Mouse (Mus musculus) urinary bladder, postnatal 4 days (tissue): ENCODE results near the gene Atg7.

Experiments used
- DNase-seq, 2 experiments: peaks; one replicate each; pipeline ENCODE4 v3.0.0; 2021 to 2022; ENCODE audit warnings: low spot score in 2 of 2

The Atg7 gene

GRCm38 (mm10) chr6:114901321-114901824, 258.5 kb downstream of the Atg7 start:
- DNase-seq = no peak

- DNase-seq = no peak
These were observed 259.0 kb downstream of the Atg7 start for GRCm38 (mm10) chr6:114901921-114902320.

GRCm38 (mm10) chr6:114904233-114904632, 261.3 kb downstream of the Atg7 start:
- DNase-seq = no peak

- no peak for DNase-seq
These were observed 261.9 kb downstream of the Atg7 start for GRCm38 (mm10) chr6:114904818-114905217.

- DNase-seq = no peak
These were observed 262.5 kb downstream of the Atg7 start for GRCm38 (mm10) chr6:114905253-114906028.

- DNase-seq = no peak
These were observed 263.3 kb downstream of the Atg7 start for GRCm38 (mm10) chr6:114906209-114906608.

- no peak for DNase-seq
These were observed 264.6 kb downstream of the Atg7 start for GRCm38 (mm10) chr6:114907459-114907858.

- no peak for DNase-seq
These were observed 266.9 kb downstream of the Atg7 start for GRCm38 (mm10) chr6:114909801-114910200.
